Mouse (Mus musculus) hindbrain, embryonic 10.5 days (tissue): Measurements from ENCODE around the gene Mtmr14. TPM values are rescaled to one million over a fixed set of nuclear protein-coding genes. Genes with fewer than 3 reads are reported as not detected.

Source experiments
- DNase-seq: peaks from one replicate; pipeline ENCODE4 v3.0.0-alpha.2; 2017; ENCODE audit warnings: low spot score
- H3K27ac ChIP-seq: fragments of 300-500 bp; sonication (generic); 2 replicates; pipeline ENCODE4 v1.5.1; 2016; ENCODE audit warnings: mild to moderate bottlenecking, moderate library complexity
- H3K27me3 ChIP-seq: fragments of 300-500 bp; sonication (generic); 2 replicates; pipeline ENCODE4 v1.6.1; 2016; ENCODE audit warnings: mild to moderate bottlenecking; ENCODE audit not compliant: poor library complexity, insufficient read depth, severe bottlenecking
- H3K36me3 ChIP-seq: fragments of 300-500 bp; sonication (generic); 2 replicates; pipeline ENCODE4 v1.6.1; 2016; ENCODE audit warnings: mild to moderate bottlenecking, moderate library complexity
- H3K4me1 ChIP-seq: fragments of 300-500 bp; sonication (generic); replicated peaks from 2 replicates; pipeline ENCODE4 v1.6.1; 2016; ENCODE audit warnings: mild to moderate bottlenecking
- H3K4me3 ChIP-seq: fragments of 300-500 bp; sonication (generic); 2 replicates; pipeline ENCODE4 v1.5.1; 2016; ENCODE audit warnings: mild to moderate bottlenecking, moderate library complexity
- H3K9me3 ChIP-seq: fragments of 300-500 bp; sonication (generic); 2 replicates; pipeline ENCODE4 v1.6.1; 2016; ENCODE audit warnings: mild to moderate bottlenecking, moderate library complexity
- WGBS: fragments of 180-500 bp; shearing (Covaris S2); methylation state at CpG from one replicate; pipeline ENCODE4 v1.1.7; 2016; 5-methylcytosine and 5-hydroxymethylcytosine counted together
- polyA plus RNA-seq: library from polyadenylated mRNA; unstranded; fragments of >200 nt; fragmentation: Nextera tagmentation; extraction: Ambion mirVana; gene quantifications from 2 replicates; pipeline ENCODE4 v1.2.1, GENCODE M21; 2016

Mtmr14 gene
- polyA plus RNA-seq, 1 experiment from 2014 or later: 52.3 TPM

DNA sequence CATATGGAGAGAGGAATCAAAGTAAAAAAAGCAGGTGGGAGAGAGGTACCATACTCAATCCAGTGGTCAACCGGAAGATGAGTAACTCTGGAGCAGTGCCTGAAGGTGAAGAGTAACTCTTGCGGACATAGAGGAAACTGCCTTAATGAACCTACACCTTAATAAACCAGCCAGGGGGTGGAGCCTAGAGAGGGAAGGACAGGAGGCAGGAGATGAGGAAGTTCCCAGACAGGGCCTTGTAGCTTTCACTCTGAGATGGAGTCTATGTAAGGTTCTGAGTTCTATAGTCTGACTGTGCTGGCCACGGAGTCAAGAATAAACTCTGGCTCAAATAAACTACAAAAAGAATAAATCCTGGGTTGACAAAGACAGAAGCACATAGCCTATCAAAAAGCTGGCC is 47.3 kb downstream of the Mtmr14 start:
- Histone ChIP-seq H3K4me1 (peaks cover 32% of the 10 kb centered on the region), H3K27ac (no peak overlapping the region), H3K9me3 (no peaks in the 10 kb centered on the region), H3K27me3 (peaks cover 51% of the 10 kb centered on the region), H3K4me3 (no peak overlapping the region), H3K36me3 (peaks cover 12% of the 10 kb centered on the region; the same call in 1 of the 2 replicates)
- WGBS: 78% methylated on average over 3 of the region's 3 CpGs
- no peak for DNase-seq

DNA sequence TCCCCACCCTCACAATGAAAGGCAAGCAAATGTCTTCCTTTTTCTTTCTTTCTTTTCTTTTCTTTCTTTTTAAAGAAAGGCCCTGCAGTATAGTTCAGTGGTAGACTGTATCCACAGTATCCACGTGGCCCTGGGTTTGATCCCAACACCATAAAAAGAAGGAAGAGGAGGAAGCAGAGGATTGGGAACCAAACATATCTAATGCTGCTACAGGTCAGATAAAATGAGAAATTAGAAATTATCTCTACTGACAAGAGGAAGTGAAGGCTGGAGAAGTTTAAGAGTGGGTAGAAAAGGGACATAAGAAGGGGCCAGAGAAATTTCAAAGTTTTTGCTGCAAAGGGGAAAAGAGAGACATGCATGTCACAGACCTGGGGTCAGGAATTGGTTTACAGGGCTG is 48.7 kb downstream of the Mtmr14 start:
- Histone ChIP-seq H3K27ac (no peak overlapping the region), H3K27me3 (peaks cover 43% of the 10 kb centered on the region), H3K36me3 (no peaks in the 10 kb centered on the region), H3K4me3 (no peak overlapping the region), H3K9me3 (no peaks in the 10 kb centered on the region), H3K4me1 (peaks cover 32% of the 10 kb centered on the region)
- 65% methylated on average over 1 of the region's 1 CpGs for WGBS
- DNase-seq: no peak

DNA sequence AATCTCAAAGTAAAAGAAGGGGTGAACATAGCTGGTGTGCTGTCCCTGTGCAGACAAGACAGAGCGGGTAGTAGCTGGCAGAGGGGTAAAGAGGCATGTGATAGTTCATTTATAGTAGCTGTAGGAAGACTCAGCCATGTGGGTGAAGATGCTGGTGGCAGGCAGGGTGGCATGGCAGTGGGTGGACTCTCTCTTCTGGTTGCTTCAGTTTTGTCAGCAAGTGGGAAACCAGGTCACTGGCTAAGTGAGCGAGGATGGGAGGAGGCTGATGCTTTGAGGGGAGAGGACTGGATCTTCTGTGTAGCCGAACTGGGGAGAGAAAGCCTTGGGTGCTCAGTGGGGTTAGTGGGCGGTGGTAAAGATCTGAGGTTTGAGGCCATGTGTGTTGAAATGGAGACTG is 49.6 kb downstream of the Mtmr14 start:
- Histone ChIP-seq H3K36me3 (no peaks in the 10 kb centered on the region), H3K27me3 (peaks cover 34% of the 10 kb centered on the region), H3K4me1 (peaks cover 26% of the 10 kb centered on the region), H3K9me3 (no peaks in the 10 kb centered on the region), H3K27ac (no peak overlapping the region), H3K4me3 (no peak overlapping the region)
- WGBS: 75% methylated on average over 4 of the region's 4 CpGs
- no peak for DNase-seq

DNA sequence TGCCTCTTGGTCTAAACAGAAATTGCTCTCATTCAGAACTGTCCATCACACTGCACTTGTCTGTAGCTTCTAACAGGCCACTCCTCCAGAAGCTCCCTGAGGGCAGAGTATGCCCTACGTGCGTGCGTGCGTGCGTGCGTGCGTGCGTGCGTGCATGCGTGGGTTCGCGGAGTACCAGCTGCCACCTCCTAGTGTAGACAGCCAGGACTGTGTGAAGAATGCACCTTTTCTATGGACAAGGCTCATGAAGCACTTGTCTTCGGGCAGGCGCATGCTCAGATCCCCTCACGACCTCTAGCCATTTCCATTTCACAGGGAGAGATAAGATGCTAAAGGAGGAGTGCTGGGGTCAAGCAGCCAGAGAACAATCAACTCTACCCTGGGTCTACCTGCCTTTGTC is 51.7 kb downstream of the Mtmr14 start:
- H3K27me3 ChIP-seq: peaks cover 13% of the 10 kb centered on the region
- no peak overlapping the region for H3K4me3 ChIP-seq
- no peaks in the 10 kb centered on the region for H3K9me3 ChIP-seq
- no peaks in the 10 kb centered on the region for H3K36me3 ChIP-seq
- H3K27ac ChIP-seq: no peak overlapping the region
- WGBS: 93% methylated on average over 15 of the region's 15 CpGs
- H3K4me1 ChIP-seq: peaks cover 5% of the 10 kb centered on the region
- DNase-seq: no peak

GRCm38 (mm10) chr6:113290346-113290745 is 52.7 kb downstream of the Mtmr14 start:
- no peaks in the 10 kb centered on the region for H3K36me3 ChIP-seq
- peaks cover 5% of the 10 kb centered on the region for H3K4me1 ChIP-seq
- WGBS: 73% methylated on average over 6 of the region's 6 CpGs
- H3K27ac ChIP-seq: no peak overlapping the region
- H3K27me3 ChIP-seq: peaks cover 3% of the 10 kb centered on the region; the same call in 1 of the 2 replicates
- H3K9me3 ChIP-seq: no peaks in the 10 kb centered on the region
- no peak overlapping the region for H3K4me3 ChIP-seq
- DNase-seq: no peak

GRCm38 (mm10) chr6:113292938-113293337 is 55.3 kb downstream of the Mtmr14 start:
- no peak overlapping the region for H3K4me3 ChIP-seq
- peaks cover 5% of the 10 kb centered on the region for H3K4me1 ChIP-seq
- H3K27me3 ChIP-seq: no peaks in the 10 kb centered on the region
- DNase-seq: no peak
- H3K9me3 ChIP-seq: no peaks in the 10 kb centered on the region
- no peak overlapping the region for H3K27ac ChIP-seq
- H3K36me3 ChIP-seq: no peaks in the 10 kb centered on the region
- WGBS: 75% methylated on average over 5 of the region's 5 CpGs

DNA sequence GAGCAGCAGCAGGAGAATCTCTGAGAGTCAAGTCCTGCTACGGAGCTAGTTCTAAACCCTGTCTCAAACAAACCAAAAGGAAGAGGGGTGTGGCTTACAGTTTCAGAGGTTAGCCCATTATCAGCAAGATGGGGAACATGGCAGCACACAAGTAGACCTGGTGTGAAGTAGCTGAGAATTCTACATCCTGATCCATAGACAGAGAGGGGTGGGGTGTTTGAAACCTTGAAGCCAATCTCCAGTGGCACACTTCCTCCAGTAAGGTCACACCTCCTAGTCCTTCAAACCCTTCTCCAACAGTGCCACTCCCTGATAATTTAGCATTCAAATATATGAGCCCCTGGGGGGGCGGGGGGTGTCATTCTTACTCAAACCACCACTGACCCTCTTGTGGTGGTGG is 58.4 kb downstream of the Mtmr14 start:
- WGBS: 78% methylated on average over 2 of the region's 2 CpGs
- DNase-seq: no peak
- H3K27me3 ChIP-seq: no peaks in the 10 kb centered on the region
- no peaks in the 10 kb centered on the region for H3K4me1 ChIP-seq
- H3K27ac ChIP-seq: no peak overlapping the region
- H3K36me3 ChIP-seq: no peaks in the 10 kb centered on the region
- no peak overlapping the region for H3K4me3 ChIP-seq
- no peaks in the 10 kb centered on the region for H3K9me3 ChIP-seq

GRCm38 (mm10) chr6:113296639-113297038 is 59.0 kb downstream of the Mtmr14 start:
- Histone ChIP-seq H3K27ac (no peak overlapping the region), H3K27me3 (no peaks in the 10 kb centered on the region), H3K4me3 (no peak overlapping the region), H3K9me3 (no peaks in the 10 kb centered on the region), H3K4me1 (no peaks in the 10 kb centered on the region), H3K36me3 (no peaks in the 10 kb centered on the region)
- 73% methylated on average over 4 of the region's 4 CpGs for WGBS
- no peak for DNase-seq

- Histone ChIP-seq H3K27ac (no peak overlapping the region), H3K36me3 (no peaks in the 10 kb centered on the region), H3K27me3 (no peaks in the 10 kb centered on the region), H3K9me3 (no peaks in the 10 kb centered on the region), H3K4me1 (peaks cover 5% of the 10 kb centered on the region), H3K4me3 (no peak overlapping the region)
- WGBS: 86% methylated on average over 5 of the region's 5 CpGs
- no peak for DNase-seq
Observed at GRCm38 (mm10) chr6:113301350-113301749, 63.7 kb downstream of the Mtmr14 start.

- Histone ChIP-seq H3K4me1 (peaks cover 7% of the 10 kb centered on the region), H3K4me3 (no peak overlapping the region), H3K36me3 (no peaks in the 10 kb centered on the region), H3K27me3 (no peaks in the 10 kb centered on the region), H3K9me3 (no peaks in the 10 kb centered on the region), H3K27ac (no peak overlapping the region)
- DNase-seq: peak; percentile 13
- 34% methylated on average over 3 of the region's 3 CpGs for WGBS
Observed at GRCm38 (mm10) chr6:113302258-113302657, 64.6 kb downstream of the Mtmr14 start.

- peak; percentile 100 for DNase-seq
Observed at GRCm38 (mm10) chr6:113306322-113306985, 68.8 kb downstream of the Mtmr14 start.

DNA sequence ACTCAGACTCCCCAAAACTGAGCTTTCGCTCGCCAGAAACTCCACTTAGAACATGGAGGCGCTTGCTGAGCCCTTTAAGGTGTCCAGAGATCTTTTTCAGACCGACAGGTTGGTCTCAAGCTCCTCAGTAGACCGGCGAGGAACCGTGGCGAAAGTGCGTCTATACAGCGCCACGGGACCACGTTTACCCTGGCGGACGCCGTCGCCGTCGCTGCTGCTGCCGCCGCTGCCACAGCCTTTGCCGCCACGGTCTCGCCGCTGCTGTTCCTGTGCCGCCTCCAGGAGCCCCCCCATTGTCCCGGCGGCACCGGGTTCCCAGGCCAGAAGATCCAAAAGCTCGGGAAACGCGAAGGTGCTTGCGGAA is 69.3 kb downstream of the Mtmr14 start, which contains the start of gene Brpf1:
Brpf1 (plus strand) TSS at position 152 of the 364 bp plus-strand sequence.
- DNase-seq: no peak
- Histone ChIP-seq H3K9me3 (no peaks in the 10 kb centered on the region), H3K4me1 (peaks cover 34% of the 10 kb centered on the region), H3K27ac (peak within 1 kb of the TSS; percentile 100), H3K27me3 (no peaks in the 10 kb centered on the region), H3K36me3 (peaks cover 26% of the 10 kb centered on the region), H3K4me3 (peak within 1 kb of the TSS; percentile 98)
- under 1% methylated on average over 32 of the region's 32 CpGs for WGBS

More at GRCm38 (mm10) chr6:113306322-113306985, 68.8 kb downstream of the Mtmr14 start:
- H3K4me3 ChIP-seq: peak overlapping the region; percentile 98
- peaks cover 34% of the 10 kb centered on the region for H3K4me1 ChIP-seq
- under 1% methylated on average over 50 of the region's 50 CpGs for WGBS
- H3K27ac ChIP-seq: peak overlapping the region; percentile 100
- H3K36me3 ChIP-seq: peaks cover 21% of the 10 kb centered on the region
- H3K9me3 ChIP-seq: no peaks in the 10 kb centered on the region
- no peaks in the 10 kb centered on the region for H3K27me3 ChIP-seq

GRCm38 (mm10) chr6:113307481-113308121 is 70.0 kb downstream of the Mtmr14 start:
- Histone ChIP-seq H3K36me3 (peaks cover 32% of the 10 kb centered on the region), H3K27me3 (no peaks in the 10 kb centered on the region), H3K9me3 (no peaks in the 10 kb centered on the region), H3K27ac (peak overlapping the region; percentile 100), H3K4me1 (peaks cover 34% of the 10 kb centered on the region), H3K4me3 (peak overlapping the region; percentile 98)
- DNase-seq: no peak
- 1% methylated on average over 34 of the region's 34 CpGs for WGBS
